ENCODE assay signal across 27 mouse cellular contexts in the genomic region with DNA sequence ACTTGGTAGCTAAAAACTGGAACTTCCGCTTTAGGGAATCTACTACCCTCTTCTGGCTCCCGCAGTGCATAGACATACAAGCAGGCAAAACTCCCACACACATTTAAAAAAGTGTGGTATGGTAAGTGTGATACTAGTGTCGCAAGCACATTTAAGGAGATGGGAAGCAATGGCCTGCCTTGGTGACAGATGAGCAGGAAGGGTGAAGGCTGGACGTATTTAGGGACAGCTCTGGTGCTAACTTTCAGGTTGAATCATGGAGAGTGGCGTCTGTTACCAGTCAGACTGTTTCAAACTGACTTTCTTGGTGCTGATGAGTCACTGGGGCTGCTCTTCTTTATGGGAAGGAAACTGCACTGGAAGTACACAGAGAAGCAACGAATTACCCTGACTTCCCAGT. TPM values are rescaled to one million over a fixed set of nuclear protein-coding genes. Genes with fewer than 3 reads are reported as not detected.
DNase-seq lines count a peak whose midpoint lies in the region; ATAC-seq and TF ChIP-seq lines count a peak whose summit lies in the region.
"Had no signal": no experiment of that assay in that cellular context is flagged by ENCODE, and none has a peak within 500 bp of the region (broad histone marks: within the 10 kb centered on the region; RNA-seq: fewer than 3 reads in every experiment).

No protein-coding gene starts in this region.

- intact Hi-C loops in left cerebral cortex, postnatal 10 days (cut with DNase I) = no loop called here
- intact Hi-C loops in left cerebral cortex, adult 2 months (cut with DNase I) = no loop called here

- peaks cover 29% of the 10 kb centered on the region for H3K36me3 ChIP-seq in hindbrain, postnatal 0 days (ENCODE audit: insufficient read depth, low read length)
- H3K36me3 ChIP-seq in midbrain, embryonic 14.5 days (ENCODE audit: control insufficient read depth, insufficient read depth, low read length) = peaks cover 60% of the 10 kb centered on the region

- peak; percentile 17 for TF ChIP-seq CTCF in left cerebral cortex, adult 2 months (IDR thresholded peaks at IDR 0.05)
- TF ChIP-seq CTCF in hindbrain, postnatal 0 days (IDR thresholded peaks at IDR 0.05; ENCODE audit: low read depth) = no peak

- no peak overlapping the region for H3K9ac ChIP-seq in hindbrain, postnatal 0 days (replicated peaks; ENCODE audit: low read length)
- no peak overlapping the region for H3K9ac ChIP-seq in midbrain, embryonic 14.5 days (replicated peaks; ENCODE audit: low read length)
- H3K9ac ChIP-seq: embryonic facial prominence, embryonic 15.5 days; forebrain, embryonic 12.5 days; forebrain, postnatal 0 days; hindbrain, embryonic 15.5 days; intestine, embryonic 15.5 days; limb, embryonic 12.5 days; liver, embryonic 15.5 days; lung, embryonic 14.5 days; midbrain, embryonic 15.5 days; neural tube, embryonic 15.5 days had no signal

- ATAC-seq in frontal cortex, adult (ENCODE audit: low TSS enrichment) = peak; percentile 83
- no peak for ATAC-seq in hindbrain, postnatal 0 days
- no peak for ATAC-seq in midbrain, embryonic 14.5 days (ENCODE audit: low FRiP score, low TSS enrichment)
- ATAC-seq: forebrain, postnatal 0 days; intestine, embryonic 15.5 days; midbrain, embryonic 15.5 days; Patski had no signal

- H3K4me1 ChIP-seq in hindbrain, postnatal 0 days (ENCODE audit: insufficient read depth, low read length) = no peaks in the 10 kb centered on the region
- no peaks in the 10 kb centered on the region for H3K4me1 ChIP-seq in midbrain, embryonic 14.5 days (ENCODE audit: control insufficient read depth, insufficient read depth, low read length)
- H3K4me1 ChIP-seq: embryonic facial prominence, embryonic 15.5 days; forebrain, embryonic 12.5 days; hindbrain, embryonic 10.5 days; hindbrain, embryonic 15.5 days; intestine, embryonic 15.5 days; limb, embryonic 12.5 days; liver, embryonic 15.5 days; midbrain, embryonic 15.5 days; neural tube, embryonic 15.5 days had no signal

- no peaks in the 10 kb centered on the region for H3K9me3 ChIP-seq in hindbrain, postnatal 0 days (ENCODE audit: low read length)
- no peaks in the 10 kb centered on the region for H3K9me3 ChIP-seq in midbrain, embryonic 14.5 days (ENCODE audit: control insufficient read depth, low read length)
- H3K9me3 ChIP-seq: embryonic facial prominence, embryonic 15.5 days; forebrain, embryonic 12.5 days; hindbrain, embryonic 10.5 days; hindbrain, embryonic 15.5 days; intestine, embryonic 15.5 days; limb, embryonic 12.5 days; liver, embryonic 15.5 days; midbrain, embryonic 15.5 days; neural tube, embryonic 15.5 days had no signal

- DNase-seq in frontal cortex, postnatal 14 days (ENCODE audit: low spot score in 2 of 2) = no peak
- peak; percentile 12 to 19 for DNase-seq in left cerebral cortex, adult 18-20 months (ENCODE audit: low spot score in 2 of 2)
- DNase-seq in left cerebral cortex, postnatal 10 days (ENCODE audit: extremely low spot score in 1 of 2, low spot score in 2 of 2) = no peak
- DNase-seq in left cerebral cortex, adult 2 months (ENCODE audit: extremely low spot score in 1 of 2, low spot score in 2 of 2) = no peak
- no peak for DNase-seq in hindbrain, postnatal 0 days (ENCODE audit: low spot score)
- DNase-seq in midbrain, embryonic 14.5 days = no peak
- DNase-seq: adrenal gland, postnatal 14 days; cerebellum, adult 18-20 months; cerebellum, postnatal 14 days; forebrain, postnatal 0 days; gastrocnemius, adult 2 months; heart, postnatal 14 days; kidney, adult 2 months; kidney, postnatal 36 days; lung, embryonic 14.5 days; lung, postnatal 14 days had no signal

- WGBS in hindbrain, postnatal 0 days = 93% methylated on average over 6 of the region's 6 CpGs
- WGBS in midbrain, embryonic 14.5 days = 92% methylated on average over 6 of the region's 6 CpGs

- no peaks in the 10 kb centered on the region for H3K27me3 ChIP-seq in hindbrain, postnatal 0 days (ENCODE audit: insufficient read depth, low read length)
- H3K27me3 ChIP-seq in midbrain, embryonic 14.5 days (ENCODE audit: control insufficient read depth, insufficient read depth, low read length) = no peaks in the 10 kb centered on the region
- H3K27me3 ChIP-seq: embryonic facial prominence, embryonic 15.5 days; forebrain, embryonic 12.5 days; hindbrain, embryonic 15.5 days; intestine, embryonic 15.5 days; limb, embryonic 12.5 days; liver, embryonic 15.5 days; midbrain, embryonic 15.5 days; neural tube, embryonic 15.5 days; Patski had no signal

- no peak overlapping the region for H3K4me3 ChIP-seq in left cerebral cortex, adult 2 months
- no peak overlapping the region for H3K4me3 ChIP-seq in hindbrain, postnatal 0 days (ENCODE audit: low read length)
- H3K4me3 ChIP-seq in midbrain, embryonic 14.5 days (replicated peaks; ENCODE audit: low read depth, low read length) = no peak overlapping the region
- H3K4me3 ChIP-seq: embryonic facial prominence, embryonic 15.5 days; forebrain, embryonic 12.5 days; gastrocnemius, adult 2 months; hindbrain, embryonic 10.5 days; hindbrain, embryonic 15.5 days; intestine, embryonic 15.5 days; limb, embryonic 12.5 days; liver, embryonic 15.5 days; midbrain, embryonic 15.5 days; neural tube, embryonic 15.5 days had no signal

- H3K4me2 ChIP-seq in hindbrain, postnatal 0 days (ENCODE audit: low read depth, low read length) = no peak overlapping the region
- H3K4me2 ChIP-seq in midbrain, embryonic 14.5 days (ENCODE audit: low read length) = no peak overlapping the region
- H3K4me2 ChIP-seq: embryonic facial prominence, embryonic 15.5 days; forebrain, embryonic 12.5 days; hindbrain, embryonic 15.5 days; intestine, embryonic 15.5 days; limb, embryonic 12.5 days; liver, embryonic 15.5 days; lung, embryonic 14.5 days; midbrain, embryonic 15.5 days; neural tube, embryonic 15.5 days had no signal

- H3K27ac ChIP-seq in left cerebral cortex, adult 2 months = peak overlapping the region; percentile 44; the same call in 1 of the 2 replicates
- H3K27ac ChIP-seq in hindbrain, postnatal 0 days = no peak overlapping the region
- no peak overlapping the region for H3K27ac ChIP-seq in midbrain, embryonic 14.5 days (replicated peaks; ENCODE audit: low read depth, low read length)
- H3K27ac ChIP-seq: embryonic facial prominence, embryonic 15.5 days; forebrain, embryonic 12.5 days; gastrocnemius, adult 2 months; hindbrain, embryonic 10.5 days; hindbrain, embryonic 15.5 days; intestine, embryonic 15.5 days; limb, embryonic 12.5 days; liver, embryonic 15.5 days; midbrain, embryonic 15.5 days; neural tube, embryonic 15.5 days had no signal

RNA-seq across cellular contexts. Expression of gene Rala, which starts 52.5 kb away (rescaled TPM):
- total RNA-seq in left cerebral cortex, adult 18-20 months (2021) = 10 to 100 TPM; 59.2 to 60.3 TPM
- 100 to 1,000 TPM; 111 to 126 TPM for total RNA-seq in left cerebral cortex, postnatal 10 days (2021)
- 10 to 100 TPM; 57.1 to 59.0 TPM for total RNA-seq in left cerebral cortex, adult 2 months (2021)
- 68.5 and 75.7 TPM in 2 replicates for total RNA-seq in hindbrain, postnatal 0 days (2014; rRNA removed)
- polyA plus RNA-seq in hindbrain, postnatal 0 days (2015; fragmentation: Nextera tagmentation; extraction: Ambion mirVana) = 226 and 229 TPM in 2 replicates
- polyA plus RNA-seq in midbrain, embryonic 14.5 days (2014; fragmentation: Nextera tagmentation; extraction: Ambion mirVana) = 189 and 220 TPM in 2 replicates

Comparison
In these comparisons a context has a peak if more than half of its experiments do, and no peak if none do; other contexts are left out.
1. DNase-seq: peak in left cerebral cortex, adult 18-20 months (2 of 2); none in frontal cortex, postnatal 14 days (0 of 2), left cerebral cortex, postnatal 10 days (0 of 2), left cerebral cortex, adult 2 months (0 of 2), hindbrain, postnatal 0 days (single experiment) and midbrain, embryonic 14.5 days (single experiment).